Mouse (Mus musculus) testis, adult 2 months (tissue): ENCODE results near the gene Ankrd10. TPM values are rescaled to one million over a fixed set of nuclear protein-coding genes. Genes with fewer than 3 reads are reported as not detected.
A peak's percentile ranks its signal among the peaks of the same experiment; 100 is the strongest.

Experiments used
- H3K27ac ChIP-seq: fragments of 200-500 bp; 2 replicates; pipeline ENCODE4 v1.5.1; 2012; ENCODE audit warnings: low read depth, low read length; ENCODE audit not compliant: control insufficient read depth, insufficient read depth
- H3K27me3 ChIP-seq: fragments of 200-500 bp; 2 replicates; pipeline ENCODE4 v1.6.1; 2012; ENCODE audit warnings: mild to moderate bottlenecking, low read length, moderate library complexity; ENCODE audit not compliant: control insufficient read depth, insufficient read depth
- H3K36me3 ChIP-seq: fragments of 200-500 bp; 2 replicates; pipeline ENCODE4 v1.6.1; 2012; ENCODE audit warnings: mild to moderate bottlenecking, low read length; ENCODE audit not compliant: control insufficient read depth, insufficient read depth
- H3K4me1 ChIP-seq: fragments of 200-500 bp; 2 replicates; pipeline ENCODE4 v1.6.1; 2012; ENCODE audit warnings: low read length; ENCODE audit not compliant: control insufficient read depth, insufficient read depth
- H3K4me3 ChIP-seq: fragments of 200-500 bp; 2 replicates; pipeline ENCODE4 v1.5.1; 2012; ENCODE audit warnings: low read depth, mild to moderate bottlenecking, low read length, moderate library complexity, mixed read lengths; ENCODE audit not compliant: control insufficient read depth
- CTCF ChIP-seq: fragments of 200-500 bp; IDR thresholded peaks from 2 replicates; pipeline ENCODE4 v1.5.1; 2012; ENCODE audit warnings: low read depth, mild to moderate bottlenecking, inconsistent platforms, low read length, moderate library complexity; ENCODE audit not compliant: control insufficient read depth, insufficient read depth, insufficient replicate concordance
- POLR2A ChIP-seq: fragments of 200-500 bp; IDR thresholded peaks from 2 replicates; pipeline ENCODE4 v1.6.1; 2012; ENCODE audit warnings: low read depth, mild to moderate bottlenecking, inconsistent platforms, low read length, moderate library complexity; ENCODE audit not compliant: control insufficient read depth
- polyA plus RNA-seq: library from polyadenylated mRNA; depleted of rRNA; stranded (reverse); fragments of >200 nt; gene quantifications from 2 replicates; pipeline ENCODE4 v1.2.3, GENCODE M21; 2012

Ankrd10 gene
- polyA plus RNA-seq, 1 experiment: 65.8 TPM

GRCm38 (mm10) chr8:11628506-11629132 is 6.9 kb downstream of the Ankrd10 start:
- Histone ChIP-seq H3K4me3 (no peak overlapping the region), H3K27ac (no peak overlapping the region; the same call in 1 of the 2 replicates), H3K27me3 (no peaks in the 10 kb centered on the region), H3K4me1 (no peaks in the 10 kb centered on the region), H3K36me3 (peaks cover 1% of the 10 kb centered on the region)
- TF ChIP-seq POLR2A (no peak), CTCF (no peak)

GRCm38 (mm10) chr8:11627717-11628116 is 7.8 kb downstream of the Ankrd10 start:
- H3K27me3 ChIP-seq: no peaks in the 10 kb centered on the region
- H3K27ac ChIP-seq: no peak overlapping the region
- H3K4me1 ChIP-seq: no peaks in the 10 kb centered on the region
- TF ChIP-seq CTCF (no peak), POLR2A (no peak)
- H3K36me3 ChIP-seq: peaks cover 1% of the 10 kb centered on the region
- no peak overlapping the region for H3K4me3 ChIP-seq

- peaks cover 3% of the 10 kb centered on the region for H3K36me3 ChIP-seq
These were observed 10.5 kb downstream of the Ankrd10 start for GRCm38 (mm10) chr8:11625084-11625483.

GRCm38 (mm10) chr8:11619091-11619490 is 16.5 kb downstream of the Ankrd10 start:
- TF ChIP-seq CTCF: no peak
- TF ChIP-seq POLR2A: no peak
- Histone ChIP-seq H3K27ac (no peak overlapping the region), H3K4me3 (no peak overlapping the region), H3K36me3 (peaks cover 4% of the 10 kb centered on the region), H3K27me3 (no peaks in the 10 kb centered on the region), H3K4me1 (no peaks in the 10 kb centered on the region)

More at GRCm38 (mm10) chr8:11625084-11625483, 10.5 kb downstream of the Ankrd10 start:
- H3K27ac ChIP-seq: no peak overlapping the region
- H3K4me1 ChIP-seq: no peaks in the 10 kb centered on the region
- no peak overlapping the region for H3K4me3 ChIP-seq
- TF ChIP-seq POLR2A: no peak
- TF ChIP-seq CTCF: no peak
- H3K27me3 ChIP-seq: no peaks in the 10 kb centered on the region

- Histone ChIP-seq H3K4me1 (no peaks in the 10 kb centered on the region), H3K4me3 (no peak overlapping the region), H3K27ac (no peak overlapping the region), H3K27me3 (no peaks in the 10 kb centered on the region), H3K36me3 (peaks cover 4% of the 10 kb centered on the region)
- TF ChIP-seq CTCF (no peak), POLR2A (no peak)
These were observed 17.5 kb downstream of the Ankrd10 start for GRCm38 (mm10) chr8:11618063-11618462.

GRCm38 (mm10) chr8:11616294-11616693 is 19.3 kb downstream of the Ankrd10 start:
- TF ChIP-seq CTCF: peak; percentile 60; the same call in 1 of the 2 replicates
- TF ChIP-seq POLR2A: no peak
- Histone ChIP-seq H3K4me3 (no peak overlapping the region), H3K36me3 (peaks cover 4% of the 10 kb centered on the region), H3K27me3 (no peaks in the 10 kb centered on the region), H3K27ac (no peak overlapping the region), H3K4me1 (no peaks in the 10 kb centered on the region)

GRCm38 (mm10) chr8:11614126-11614835 is 21.3 kb downstream of the Ankrd10 start:
- Histone ChIP-seq H3K36me3 (peaks cover 2% of the 10 kb centered on the region), H3K4me3 (no peak overlapping the region), H3K27me3 (no peaks in the 10 kb centered on the region), H3K4me1 (no peaks in the 10 kb centered on the region), H3K27ac (no peak overlapping the region)
- TF ChIP-seq CTCF (no peak), POLR2A (no peak)

GRCm38 (mm10) chr8:11608848-11609247 is 26.7 kb downstream of the Ankrd10 start:
- no peak overlapping the region for H3K27ac ChIP-seq
- H3K4me3 ChIP-seq: no peak overlapping the region
- TF ChIP-seq CTCF (no peak), POLR2A (no peak)
- H3K27me3 ChIP-seq: no peaks in the 10 kb centered on the region
- H3K4me1 ChIP-seq: no peaks in the 10 kb centered on the region
- no peaks in the 10 kb centered on the region; the same call in 1 of the 2 replicates for H3K36me3 ChIP-seq
